Mouse (Mus musculus): ENCODE measurements around the gene Thsd4.

- TF ChIP-seq POLR2A (IDR thresholded peaks at IDR 0.05; ENCODE audit: insufficient read depth, low read length) (no peak), CTCF (IDR thresholded peaks at IDR 0.05; ENCODE audit: low read depth, low read length) (no peak)
Measured at GRCm38 (mm10) chr9:60208843-60209242, 313.0 kb downstream of the Thsd4 start.
